Mouse (Mus musculus) G1E (cell line): ENCODE results near the gene Mrpl23. TPM values are rescaled to one million over a fixed set of nuclear protein-coding genes. Genes with fewer than 3 reads are reported as not detected.

Experiments used
- ATAC-seq: 2 replicates; pipeline ENCODE4 v1.8.0; 2016; ENCODE audit warnings: mild to moderate bottlenecking; ENCODE audit not compliant: insufficient number of reproducible peaks, poor library complexity, low FRiP score, severe bottlenecking; ENCODE audit errors: extremely low read depth
- DNase-seq: peaks from one replicate; pipeline ENCODE4 v3.0.0; 2012; ENCODE audit warnings: low spot score
- H3K27me3 ChIP-seq: 2 replicates; pipeline ENCODE4 v1.6.1; 2012; ENCODE audit warnings: mild to moderate bottlenecking, low read length, inconsistent platforms; ENCODE audit not compliant: insufficient read depth
- H3K36me3 ChIP-seq: replicated peaks from 2 replicates; pipeline ENCODE3; 2012; ENCODE audit warnings: mild to moderate bottlenecking, inconsistent platforms
- H3K4me1 ChIP-seq: 2 replicates; pipeline ENCODE4 v1.6.1; 2012; ENCODE audit warnings: low read depth, low read length, inconsistent platforms, mixed read lengths; ENCODE audit not compliant: insufficient read depth
- H3K4me3 ChIP-seq: 2 replicates; pipeline ENCODE4 v1.5.1; 2012; ENCODE audit warnings: low read depth, mild to moderate bottlenecking, inconsistent platforms, low read length, moderate library complexity, mixed read lengths
- H3K9me3 ChIP-seq: replicated peaks from 2 replicates; pipeline ENCODE4 v1.6.1; 2012; ENCODE audit warnings: inconsistent platforms
- CTCF ChIP-seq: IDR thresholded peaks from 2 replicates; pipeline ENCODE4 v1.5.1; 2012; ENCODE audit warnings: low read depth, low read length, inconsistent platforms, mixed read lengths
- GATA1 ChIP-seq: IDR thresholded peaks from 2 replicates; pipeline ENCODE4 v1.6.1; 2012; ENCODE audit warnings: borderline replicate concordance, low read length, inconsistent platforms, mixed read lengths
- GATA2 ChIP-seq: IDR thresholded peaks from 2 replicates; pipeline ENCODE4 v1.6.1; 2012; ENCODE audit warnings: low read depth, low read length, inconsistent platforms, borderline replicate concordance
- POLR2AphosphoS5 ChIP-seq: IDR thresholded peaks from 2 replicates; pipeline ENCODE4 v1.6.1; 2012; ENCODE audit warnings: low read depth, low read length, inconsistent platforms; ENCODE audit not compliant: insufficient replicate concordance
- TAL1 ChIP-seq: conservative IDR thresholded peaks from 2 replicates; pipeline ENCODE4 v1.6.1; 2012; ENCODE audit warnings: low read depth, low read length, inconsistent platforms, mixed read lengths
- polyA plus RNA-seq: library from polyadenylated mRNA; stranded (reverse); fragments of >175 nt; gene quantifications from 2 replicates; pipeline ENCODE4 v1.2.3, GENCODE M21; 2012
- total RNA-seq, 2 experiments: library from RNA; stranded (forward) in 1 of 2; stranded (reverse) in 1 of 2; fragments of 200-1000 nt in 1 of 2; fragments of >200 nt in 1 of 2; fragmentation: Nextera tagmentation in 1 of 2; gene quantifications; 2 replicates each; pipeline ENCODE4 v1.2.3; 2014 to 2017

Mrpl23 gene
- total and polyA plus RNA-seq, 3 experiments: 30.3 to 54.4 (median 33.1) TPM

DNA sequence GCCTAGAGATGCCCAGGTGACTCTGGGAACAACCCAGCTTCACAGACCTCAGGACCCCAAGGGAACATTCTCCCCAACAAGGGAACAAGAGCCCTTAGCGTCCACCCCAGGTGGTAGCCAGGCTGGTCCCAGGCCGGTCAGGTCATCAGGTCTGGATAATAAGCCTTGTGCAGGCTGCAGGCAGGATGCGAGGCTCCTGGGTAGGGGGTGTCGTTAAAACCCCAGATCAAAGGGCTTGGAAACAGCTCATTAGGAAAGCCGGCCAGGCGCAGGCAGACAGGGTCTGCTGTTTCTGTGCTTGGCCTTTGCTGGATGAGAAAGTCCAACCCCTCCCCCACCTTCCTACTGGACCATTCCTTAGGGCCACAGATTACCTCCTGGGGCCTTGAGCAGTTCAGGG, 16.2 kb downstream of the Mrpl23 start:
- Histone ChIP-seq H3K4me3 (no peak overlapping the region), H3K4me1 (peaks cover 4% of the 10 kb centered on the region; the same call in 1 of the 2 replicates), H3K9me3 (no peaks in the 10 kb centered on the region), H3K27me3 (peaks cover 17% of the 10 kb centered on the region), H3K36me3 (peaks cover 6% of the 10 kb centered on the region)
- TF ChIP-seq GATA1 (no peak), GATA2 (no peak), TAL1 (no peak), CTCF (no peak), POLR2AphosphoS5 (no peak)
- DNase-seq: no peak
- no peak for ATAC-seq

DNA sequence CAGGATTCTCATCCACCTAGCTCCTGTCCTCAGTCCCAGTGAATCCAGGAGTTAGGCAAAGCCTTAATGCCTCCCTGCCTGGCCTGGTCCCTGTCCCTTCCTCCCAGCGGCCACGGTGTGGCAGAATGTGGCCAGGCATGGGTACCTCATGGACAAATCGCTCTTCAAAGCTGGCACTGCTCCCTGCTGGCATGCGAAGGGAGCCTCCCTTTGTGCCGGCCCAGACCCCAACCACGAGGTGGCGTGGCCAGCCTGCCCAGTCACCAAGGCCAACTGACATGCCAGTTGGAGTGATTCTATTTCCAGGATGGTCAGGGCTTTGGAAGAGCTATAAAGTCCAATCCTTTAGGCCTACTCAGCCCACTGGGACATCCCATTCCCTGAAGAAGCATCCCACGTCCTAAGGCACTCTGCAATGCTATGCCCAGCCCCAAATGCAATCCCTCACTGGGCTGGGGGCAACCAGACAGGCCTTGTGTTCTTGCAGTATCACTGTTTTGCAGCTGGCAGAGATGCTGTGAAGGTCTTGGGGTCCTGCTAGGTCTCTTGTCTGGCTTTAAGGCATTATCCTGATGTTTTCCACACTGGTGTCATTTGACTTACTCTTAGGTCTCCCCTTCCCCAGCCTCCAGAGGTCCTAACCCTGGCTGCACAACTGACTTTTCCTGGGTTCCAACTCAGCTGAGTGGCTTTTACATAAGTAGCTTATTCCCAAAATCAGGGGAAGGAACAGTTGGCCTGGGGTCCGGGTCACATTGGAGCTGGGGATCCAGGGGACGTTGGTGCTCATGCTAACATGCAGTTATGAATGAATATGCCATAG, 17.7 kb downstream of the Mrpl23 start:
- Histone ChIP-seq H3K9me3 (no peaks in the 10 kb centered on the region), H3K4me3 (no peak overlapping the region)
- no peak for ATAC-seq

DNA sequence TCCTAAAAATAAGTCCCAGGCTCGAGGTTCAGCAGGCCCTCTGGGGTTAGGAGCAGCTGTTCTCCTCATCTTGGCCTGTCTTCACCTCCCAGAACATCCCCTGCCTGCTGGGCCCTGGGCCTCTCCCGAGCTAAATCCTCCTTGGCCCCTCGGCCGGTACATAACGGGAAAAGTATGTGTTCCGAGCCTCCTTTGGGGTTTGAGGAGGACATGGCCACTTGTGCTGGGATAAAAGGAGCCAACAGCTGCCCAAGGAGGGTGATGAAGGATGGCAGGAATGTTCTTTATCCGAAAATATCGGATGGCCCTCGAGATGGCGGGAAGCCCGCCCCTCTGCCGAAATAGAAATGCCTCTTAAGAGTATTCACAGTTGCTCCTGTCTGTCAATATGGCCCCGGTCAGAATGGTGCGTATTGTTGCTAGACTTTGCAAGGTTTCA, 18.5 kb downstream of the Mrpl23 start:
- Histone ChIP-seq H3K4me3 (no peak overlapping the region), H3K9me3 (no peaks in the 10 kb centered on the region), H3K36me3 (no peaks in the 10 kb centered on the region), H3K4me1 (peaks cover 4% of the 10 kb centered on the region; the same call in 1 of the 2 replicates), H3K27me3 (peaks cover 28% of the 10 kb centered on the region)
- TF ChIP-seq POLR2AphosphoS5: no peak
- no peak for TF ChIP-seq TAL1
- no peak for TF ChIP-seq CTCF
- no peak for TF ChIP-seq GATA2
- TF ChIP-seq GATA1: no peak
- DNase-seq (no peak), ATAC-seq (no peak)

More for the DNA sequence above, 17.7 kb downstream of the Mrpl23 start:
- no peak for TF ChIP-seq GATA2
- TF ChIP-seq GATA1: no peak
- no peak for TF ChIP-seq POLR2AphosphoS5
- no peak for TF ChIP-seq CTCF
- TF ChIP-seq TAL1: no peak
- H3K4me1 ChIP-seq: peaks cover 4% of the 10 kb centered on the region; the same call in 1 of the 2 replicates
- peaks cover 21% of the 10 kb centered on the region for H3K27me3 ChIP-seq
- DNase-seq: no peak
- H3K36me3 ChIP-seq: peaks cover 1% of the 10 kb centered on the region

DNA sequence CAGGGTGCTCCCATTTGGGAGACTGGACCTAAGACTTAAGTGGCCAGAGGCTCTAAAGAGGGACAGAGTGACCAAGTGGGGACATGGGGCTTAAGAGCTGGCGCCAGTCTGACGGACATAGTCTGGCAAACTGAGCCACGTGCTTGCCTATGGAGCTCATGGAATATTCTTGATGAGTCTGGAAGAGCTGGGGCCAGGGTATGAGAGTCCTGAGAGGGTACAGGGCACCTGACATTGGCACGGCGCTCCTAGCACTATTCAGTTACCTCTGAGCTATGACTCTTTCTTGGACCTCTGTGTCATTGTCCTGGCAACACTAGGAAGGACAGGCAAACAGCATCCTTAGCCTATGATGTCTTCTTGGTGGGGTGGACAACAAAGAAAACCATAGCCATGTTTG, 19.2 kb downstream of the Mrpl23 start:
- no peak overlapping the region for H3K4me3 ChIP-seq
- no peaks in the 10 kb centered on the region for H3K36me3 ChIP-seq
- H3K9me3 ChIP-seq: no peaks in the 10 kb centered on the region
- peaks cover 31% of the 10 kb centered on the region for H3K27me3 ChIP-seq
- peaks cover 4% of the 10 kb centered on the region; the same call in 1 of the 2 replicates for H3K4me1 ChIP-seq
- DNase-seq: no peak
- ATAC-seq: no peak
- no peak for TF ChIP-seq TAL1
- TF ChIP-seq POLR2AphosphoS5: no peak
- no peak for TF ChIP-seq GATA2
- TF ChIP-seq GATA1: no peak
- TF ChIP-seq CTCF: no peak

DNA sequence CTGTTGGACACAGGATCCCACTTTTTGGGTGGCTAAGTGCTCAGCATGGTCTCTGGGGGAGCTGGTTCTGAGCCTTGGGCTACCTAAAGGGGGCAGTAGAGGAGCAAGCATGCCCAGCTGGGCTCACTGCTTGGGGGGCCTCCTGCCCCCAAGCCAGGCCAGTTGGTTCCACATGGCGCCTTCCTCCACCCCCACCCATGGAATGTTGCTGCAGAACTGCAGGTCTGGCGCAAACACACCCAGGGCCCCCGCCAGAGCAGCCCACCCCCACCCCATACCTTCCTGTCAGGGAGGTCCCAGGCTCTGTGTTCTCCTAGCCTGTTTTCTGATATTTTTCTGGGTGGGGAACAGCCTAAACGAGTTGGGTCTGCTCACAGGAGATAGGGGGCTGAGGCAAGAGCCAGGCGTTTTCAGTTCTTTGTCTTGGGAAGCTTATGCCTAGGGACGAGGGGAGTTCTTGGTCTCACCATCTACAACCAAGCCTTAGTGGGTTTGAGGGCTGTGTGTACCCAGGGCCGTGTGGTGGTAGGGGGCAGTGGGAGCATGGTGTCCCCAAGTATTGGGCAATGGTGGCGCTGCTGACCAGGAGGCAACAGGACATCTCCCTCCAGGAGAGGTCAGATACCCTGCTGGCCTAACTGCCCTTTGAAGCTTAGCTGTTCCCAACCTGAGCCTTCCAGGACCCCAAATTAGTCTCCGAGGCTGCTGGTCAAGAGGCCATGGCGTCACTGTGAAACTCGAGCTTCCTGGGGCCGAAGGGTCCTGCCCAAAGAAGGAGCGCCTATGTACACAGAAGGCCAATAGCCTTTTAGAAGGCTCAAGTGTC, 20.3 kb downstream of the Mrpl23 start:
- Histone ChIP-seq H3K4me1 (peaks cover 4% of the 10 kb centered on the region; the same call in 1 of the 2 replicates), H3K27me3 (peaks cover 33% of the 10 kb centered on the region), H3K4me3 (no peak overlapping the region), H3K9me3 (no peaks in the 10 kb centered on the region), H3K36me3 (no peaks in the 10 kb centered on the region)
- DNase-seq: no peak
- no peak for TF ChIP-seq POLR2AphosphoS5
- TF ChIP-seq CTCF: no peak
- no peak for ATAC-seq

DNA sequence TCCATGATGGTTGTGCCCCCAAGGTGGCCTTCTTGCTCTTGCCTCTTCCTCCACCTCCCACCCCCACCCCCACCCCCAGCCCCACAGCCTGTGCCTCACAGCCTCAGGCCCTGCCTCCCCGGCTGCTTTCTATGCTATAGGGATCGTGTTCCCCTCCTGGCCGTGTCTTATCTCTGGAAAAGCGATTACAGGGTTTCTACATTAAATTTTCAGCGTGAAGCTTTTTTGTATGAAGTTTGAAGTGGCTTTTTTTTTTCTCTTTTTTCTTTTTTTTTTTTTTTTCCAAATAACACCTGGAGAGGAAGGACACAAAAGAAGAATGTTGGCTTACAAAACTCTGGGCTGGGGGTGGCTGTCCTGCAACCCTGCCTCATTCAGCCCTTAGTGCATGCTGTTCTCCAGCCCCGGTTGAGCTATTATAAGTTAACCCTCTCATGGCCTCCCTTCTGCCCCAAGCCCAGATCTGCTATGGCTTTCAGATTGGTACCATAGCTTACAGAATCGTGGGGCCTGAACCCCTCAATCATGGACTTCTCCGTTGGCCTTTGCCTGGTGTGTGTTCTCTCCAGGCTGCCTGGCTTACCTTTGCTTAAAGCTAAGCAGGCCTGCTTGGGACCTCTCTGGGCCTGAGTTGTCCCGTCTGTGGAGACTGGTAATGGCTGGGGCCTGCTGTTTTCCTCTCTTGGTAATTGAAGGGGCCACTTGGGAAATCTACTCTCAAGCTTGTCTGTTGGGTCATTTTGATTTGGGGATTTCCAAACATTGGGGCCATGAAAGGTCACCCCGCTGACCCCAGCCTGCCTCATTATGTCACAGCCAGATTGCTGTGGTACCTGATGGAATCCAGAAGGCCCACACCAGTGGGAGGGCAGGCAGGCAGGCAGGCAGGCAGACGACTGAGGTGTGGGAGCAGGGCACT, 21.2 kb downstream of the Mrpl23 start:
- Histone ChIP-seq H3K27me3 (peaks cover 33% of the 10 kb centered on the region), H3K36me3 (no peaks in the 10 kb centered on the region), H3K4me1 (peaks cover 4% of the 10 kb centered on the region; the same call in 1 of the 2 replicates), H3K4me3 (no peak overlapping the region), H3K9me3 (no peaks in the 10 kb centered on the region)
- ATAC-seq (no peak), DNase-seq (no peak)
- TF ChIP-seq CTCF (no peak), GATA2 (no peak)
